Mouse (Mus musculus) neural tube, embryonic 12.5 days (tissue): ENCODE data around the gene Clic4. TPM values are rescaled to one million over a fixed set of nuclear protein-coding genes. Genes with fewer than 3 reads are reported as not detected.
A peak's percentile ranks its signal among the peaks of the same experiment; 100 is the strongest.

ENCODE experiments used
- ATAC-seq: fragments of 200-750 bp; cut with Nextera tagmentation; 2 replicates; pipeline ENCODE4 v1.8.0; 2017; ENCODE audit warnings: low read depth, mild to moderate bottlenecking, moderate TSS enrichment, moderate library complexity; ENCODE audit not compliant: low FRiP score
- H3K27ac ChIP-seq: fragments of 300-500 bp; sonication (generic); 2 replicates; pipeline ENCODE4 v1.5.1; 2016
- H3K27me3 ChIP-seq: fragments of 300-500 bp; sonication (generic); replicated peaks from 2 replicates; pipeline ENCODE4 v1.6.1; 2016; ENCODE audit warnings: mild to moderate bottlenecking
- H3K36me3 ChIP-seq: fragments of 300-500 bp; sonication (generic); 2 replicates; pipeline ENCODE4 v1.6.1; 2016; ENCODE audit warnings: mild to moderate bottlenecking
- H3K4me1 ChIP-seq: fragments of 300-500 bp; sonication (generic); 2 replicates; pipeline ENCODE4 v1.6.1; 2016
- H3K4me2 ChIP-seq: fragments of 300-500 bp; sonication (generic); replicated peaks from 2 replicates; pipeline ENCODE4 v1.6.1; 2016; ENCODE audit warnings: mild to moderate bottlenecking
- H3K4me3 ChIP-seq: fragments of 300-500 bp; sonication (generic); 2 replicates; pipeline ENCODE4 v1.5.1; 2016
- H3K9ac ChIP-seq: fragments of 300-500 bp; sonication (generic); 2 replicates; pipeline ENCODE4 v1.6.1; 2016; ENCODE audit warnings: mild to moderate bottlenecking
- H3K9me3 ChIP-seq: fragments of 300-500 bp; sonication (generic); 2 replicates; pipeline ENCODE4 v1.6.1; 2016; ENCODE audit warnings: mild to moderate bottlenecking
- WGBS: fragments of 180-500 bp; shearing (Covaris S2); methylation state at CpG from one replicate; pipeline ENCODE4 v1.1.7; 2016; 5-methylcytosine and 5-hydroxymethylcytosine counted together
- polyA plus RNA-seq: library from polyadenylated mRNA; unstranded; fragments of >200 nt; fragmentation: Nextera tagmentation; extraction: Ambion mirVana; gene quantifications from 2 replicates; pipeline ENCODE4 v1.2.1, GENCODE M21; 2016

The Clic4 gene
- polyA plus RNA-seq, 1 experiment from 2014 or later: 151 TPM

GRCm38 (mm10) chr4:135271419-135271828 lies 1.2 kb downstream of the Clic4 start:
- Histone ChIP-seq H3K27me3 (0 out of 2 replicates have a peak, but pooled peaks cover 5% of the 10 kb centered on the region), H3K4me3 (peak overlapping the region; percentile 66), H3K9ac (peak overlapping the region; percentile 87), H3K4me2 (peak overlapping the region; percentile 80), H3K36me3 (no peaks in the 10 kb centered on the region), H3K9me3 (no peaks in the 10 kb centered on the region), H3K27ac (no peak overlapping the region), H3K4me1 (peaks cover 47% of the 10 kb centered on the region)
- 2% methylated on average over 20 of the region's 20 CpGs for WGBS
- ATAC-seq: no peak

DNA sequence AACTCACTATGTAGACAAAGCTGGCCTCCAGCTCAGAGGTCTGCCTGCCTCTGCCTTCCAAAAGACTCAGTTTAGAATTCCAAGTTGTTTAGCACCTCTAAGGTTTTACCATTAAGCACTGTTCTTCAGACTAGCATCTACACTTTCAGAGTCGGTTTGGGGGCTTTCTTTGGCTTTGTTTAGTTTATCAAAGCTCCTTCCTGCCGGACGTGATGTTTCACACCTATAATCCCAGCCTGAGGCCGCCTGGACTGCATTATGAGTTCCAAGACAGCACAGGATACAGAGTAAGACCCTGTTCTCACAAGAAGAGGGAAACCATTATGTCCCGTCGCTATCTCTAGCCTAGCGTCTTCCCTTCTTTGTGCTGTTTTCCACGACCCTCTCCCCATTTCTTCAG lies 2.1 kb downstream of the Clic4 start:
- 55% methylated on average over 8 of the region's 8 CpGs for WGBS
- 0 out of 2 replicates have a peak, but pooled peaks cover 5% of the 10 kb centered on the region for H3K27me3 ChIP-seq
- no peak for ATAC-seq
- H3K4me2 ChIP-seq: peak overlapping the region; percentile 80
- H3K36me3 ChIP-seq: no peaks in the 10 kb centered on the region
- H3K9ac ChIP-seq: no peak overlapping the region
- H3K27ac ChIP-seq: no peak overlapping the region
- peaks cover 49% of the 10 kb centered on the region for H3K4me1 ChIP-seq
- H3K9me3 ChIP-seq: no peaks in the 10 kb centered on the region
- peak overlapping the region; percentile 66; the same call in 1 of the 2 replicates for H3K4me3 ChIP-seq

DNA sequence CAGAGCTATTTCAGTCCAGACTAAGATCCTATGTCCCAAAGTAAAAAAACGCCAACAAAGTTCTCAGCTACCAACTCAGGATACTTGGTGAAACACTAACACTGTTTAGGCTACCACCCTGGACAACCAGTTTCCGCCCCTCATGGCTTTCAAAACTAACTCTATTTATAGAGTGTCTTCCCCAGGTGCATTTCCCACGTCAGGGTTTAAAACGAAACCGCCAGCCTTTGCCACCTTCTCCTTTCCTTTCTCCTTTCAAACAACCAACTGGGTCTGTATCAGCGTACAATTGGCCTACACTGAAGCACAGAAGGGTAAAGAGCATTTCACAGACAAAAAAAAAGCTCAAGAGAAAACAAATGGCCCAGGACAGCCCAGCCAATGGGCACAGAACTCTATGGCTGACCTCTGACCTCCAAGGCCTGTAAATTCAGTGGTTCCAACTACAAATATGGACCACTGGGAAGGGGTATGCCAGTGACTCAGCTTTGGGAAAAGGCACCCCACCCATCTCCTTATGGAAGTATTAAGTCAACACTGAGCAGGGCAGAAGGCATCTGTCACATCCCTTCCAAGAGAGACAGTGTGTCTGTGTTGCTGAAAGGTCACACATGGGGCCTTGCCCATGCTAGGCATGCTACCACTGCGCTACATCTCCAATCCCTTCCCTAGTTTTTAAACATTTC lies 2.8 kb downstream of the Clic4 start:
- no peaks in the 10 kb centered on the region for H3K36me3 ChIP-seq
- H3K9ac ChIP-seq: no peak overlapping the region
- 53% methylated on average over 7 of the region's 7 CpGs for WGBS
- H3K27ac ChIP-seq: no peak overlapping the region
- H3K4me2 ChIP-seq: peak overlapping the region; percentile 80
- H3K4me1 ChIP-seq: peaks cover 52% of the 10 kb centered on the region
- H3K4me3 ChIP-seq: peak overlapping the region; percentile 11; the same call in 1 of the 2 replicates
- ATAC-seq: no peak
- H3K9me3 ChIP-seq: no peaks in the 10 kb centered on the region
- 0 out of 2 replicates have a peak, but pooled peaks cover 5% of the 10 kb centered on the region for H3K27me3 ChIP-seq

DNA sequence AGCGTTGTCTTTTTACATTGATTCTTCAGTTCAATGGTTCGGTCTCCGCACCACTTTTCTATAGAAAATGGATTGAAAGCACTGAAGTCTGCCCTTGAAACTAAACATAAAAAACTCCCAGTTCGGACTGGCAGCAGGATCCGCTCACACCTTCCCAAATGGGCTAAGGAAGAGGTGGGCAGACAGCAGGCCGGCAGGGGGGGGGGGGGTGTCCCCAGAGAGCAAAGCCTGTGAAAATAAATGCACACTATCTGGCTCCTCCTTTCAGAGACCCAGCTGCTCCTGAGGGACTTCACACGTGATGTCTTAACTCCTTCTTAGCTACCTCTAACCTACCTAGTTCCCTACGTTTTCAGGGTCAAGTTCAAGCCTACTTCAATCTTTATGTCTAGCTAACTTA lies 5.1 kb downstream of the Clic4 start:
- Histone ChIP-seq H3K27me3 (no peaks in the 10 kb centered on the region), H3K9ac (no peak overlapping the region), H3K9me3 (no peaks in the 10 kb centered on the region), H3K4me2 (peak overlapping the region; percentile 40), H3K27ac (no peak overlapping the region), H3K4me3 (no peak overlapping the region), H3K36me3 (peaks cover 1% of the 10 kb centered on the region; the same call in 1 of the 2 replicates), H3K4me1 (peaks cover 47% of the 10 kb centered on the region)
- ATAC-seq: no peak
- WGBS: 46% methylated on average over 8 of the region's 8 CpGs

DNA sequence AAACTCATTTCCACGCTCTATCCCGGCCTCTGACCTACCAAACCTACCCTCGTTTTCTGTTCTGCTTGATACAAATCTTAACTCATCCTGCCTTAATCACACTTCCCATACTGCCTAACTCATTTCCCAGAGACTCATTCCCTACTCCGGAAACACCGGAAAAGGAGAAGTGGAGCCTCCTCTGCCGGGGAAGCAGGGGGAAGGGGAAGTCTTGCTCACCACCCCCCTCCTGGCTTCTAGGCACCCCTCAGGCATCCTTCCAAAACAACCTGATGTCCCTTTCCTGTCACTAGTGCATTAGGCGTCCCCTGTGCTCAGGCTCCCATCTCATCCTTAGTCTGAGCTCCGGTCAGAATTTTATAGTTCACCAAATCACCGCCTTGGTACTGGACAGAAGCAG lies 5.6 kb downstream of the Clic4 start:
- 72% methylated on average over 9 of the region's 9 CpGs for WGBS
- ATAC-seq: no peak
- H3K36me3 ChIP-seq: peaks cover 6% of the 10 kb centered on the region
- H3K4me3 ChIP-seq: no peak overlapping the region
- H3K4me2 ChIP-seq: peak overlapping the region; percentile 40
- H3K27me3 ChIP-seq: no peaks in the 10 kb centered on the region
- H3K9ac ChIP-seq: no peak overlapping the region
- H3K27ac ChIP-seq: no peak overlapping the region
- H3K9me3 ChIP-seq: no peaks in the 10 kb centered on the region
- peaks cover 47% of the 10 kb centered on the region for H3K4me1 ChIP-seq

DNA sequence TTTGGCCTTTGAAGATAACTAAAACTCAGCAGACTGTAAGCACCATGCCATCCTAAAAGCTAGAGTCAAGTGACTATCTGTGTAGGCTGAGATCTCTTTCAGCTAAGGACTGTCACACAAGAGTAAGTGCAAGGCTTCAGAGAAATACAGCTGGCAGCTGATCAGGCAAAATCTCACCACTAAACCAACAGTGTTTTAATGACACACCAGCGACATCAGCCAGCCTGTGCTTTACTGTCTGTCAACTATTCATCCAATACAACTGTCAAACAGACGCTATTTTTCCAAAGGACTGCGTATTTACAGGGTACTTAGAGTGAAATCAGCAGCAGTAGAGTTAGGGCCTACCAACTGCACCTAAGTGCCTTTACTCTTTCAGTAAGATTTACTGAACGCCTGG lies 12.2 kb downstream of the Clic4 start:
- peaks cover 13% of the 10 kb centered on the region for H3K36me3 ChIP-seq
- H3K27ac ChIP-seq: no peak overlapping the region
- no peak for ATAC-seq
- H3K4me3 ChIP-seq: no peak overlapping the region
- peaks cover 11% of the 10 kb centered on the region for H3K4me1 ChIP-seq
- H3K4me2 ChIP-seq: no peak overlapping the region
- 75% methylated on average over 4 of the region's 4 CpGs for WGBS
- H3K9ac ChIP-seq: no peak overlapping the region
- H3K27me3 ChIP-seq: no peaks in the 10 kb centered on the region
- H3K9me3 ChIP-seq: no peaks in the 10 kb centered on the region

DNA sequence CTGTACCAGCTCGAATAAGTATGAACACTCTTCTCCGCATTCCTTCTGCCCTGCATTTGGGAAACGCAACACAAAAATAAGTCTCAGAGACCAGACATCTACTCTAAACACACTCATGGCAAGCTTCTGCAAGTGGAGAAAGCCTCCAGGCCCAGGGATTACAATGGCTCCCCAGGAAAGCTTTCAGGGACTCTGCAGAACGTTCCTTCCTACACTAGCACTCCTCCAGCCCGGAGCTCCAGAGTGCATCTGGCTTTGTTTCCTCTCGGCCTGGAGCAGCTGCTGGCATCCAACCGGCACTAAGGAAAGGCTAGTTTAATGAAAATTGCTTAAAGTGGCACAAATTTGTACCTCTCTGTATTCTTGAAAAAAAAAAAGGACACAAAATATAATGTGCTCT lies 14.1 kb downstream of the Clic4 start:
- ATAC-seq: no peak

GRCm38 (mm10) chr4:135257881-135258476 lies 14.6 kb downstream of the Clic4 start:
- H3K4me1 ChIP-seq: peaks cover 9% of the 10 kb centered on the region
- H3K9me3 ChIP-seq: no peaks in the 10 kb centered on the region
- WGBS: 72% methylated on average over 9 of the region's 9 CpGs
- H3K27ac ChIP-seq: no peak overlapping the region
- 0 out of 2 replicates have a peak overlapping the region, but pooled peaks have one; percentile 4 for H3K4me2 ChIP-seq
- H3K4me3 ChIP-seq: no peak overlapping the region
- no peak overlapping the region for H3K9ac ChIP-seq
- no peak for ATAC-seq
- H3K36me3 ChIP-seq: peaks cover 13% of the 10 kb centered on the region
- no peaks in the 10 kb centered on the region for H3K27me3 ChIP-seq

More for the DNA sequence above, 14.1 kb downstream of the Clic4 start:
- Histone ChIP-seq H3K9ac (no peak overlapping the region), H3K4me1 (peaks cover 9% of the 10 kb centered on the region), H3K27ac (no peak overlapping the region), H3K4me2 (0 out of 2 replicates have a peak overlapping the region, but pooled peaks have one; percentile 4), H3K36me3 (peaks cover 13% of the 10 kb centered on the region), H3K27me3 (no peaks in the 10 kb centered on the region), H3K9me3 (no peaks in the 10 kb centered on the region), H3K4me3 (no peak overlapping the region)
- 46% methylated on average over 7 of the region's 7 CpGs for WGBS

- 94% methylated on average over 11 of the region's 11 CpGs for WGBS
- no peaks in the 10 kb centered on the region for H3K9me3 ChIP-seq
- H3K4me3 ChIP-seq: no peak overlapping the region
- H3K4me2 ChIP-seq: no peak overlapping the region
- H3K9ac ChIP-seq: no peak overlapping the region
- peaks cover 6% of the 10 kb centered on the region; the same call in 1 of the 2 replicates for H3K36me3 ChIP-seq
- H3K27ac ChIP-seq: no peak overlapping the region
- H3K4me1 ChIP-seq: peaks cover 9% of the 10 kb centered on the region
- ATAC-seq: no peak
- no peaks in the 10 kb centered on the region for H3K27me3 ChIP-seq
These were observed 15.8 kb downstream of the Clic4 start for GRCm38 (mm10) chr4:135256536-135257450.

- Histone ChIP-seq H3K9ac (no peak overlapping the region), H3K4me2 (no peak overlapping the region), H3K4me3 (no peak overlapping the region), H3K27ac (no peak overlapping the region), H3K27me3 (no peaks in the 10 kb centered on the region), H3K36me3 (no peaks in the 10 kb centered on the region; the same call in 1 of the 2 replicates), H3K9me3 (no peaks in the 10 kb centered on the region), H3K4me1 (peaks cover 9% of the 10 kb centered on the region)
- no peak for ATAC-seq
- 74% methylated on average over 3 of the region's 3 CpGs for WGBS
These were observed 17.8 kb downstream of the Clic4 start for GRCm38 (mm10) chr4:135254770-135255169.

- no peak overlapping the region for H3K9ac ChIP-seq
- ATAC-seq: no peak
- H3K27me3 ChIP-seq: no peaks in the 10 kb centered on the region
- peaks cover 1% of the 10 kb centered on the region; the same call in 1 of the 2 replicates for H3K36me3 ChIP-seq
- H3K4me1 ChIP-seq: peaks cover 9% of the 10 kb centered on the region
- H3K4me2 ChIP-seq: no peak overlapping the region
- no peak overlapping the region for H3K27ac ChIP-seq
- 95% methylated on average over 4 of the region's 4 CpGs for WGBS
- H3K4me3 ChIP-seq: no peak overlapping the region
- 0 out of 2 replicates have a peak, but pooled peaks cover 2% of the 10 kb centered on the region for H3K9me3 ChIP-seq
These were observed 18.3 kb downstream of the Clic4 start for GRCm38 (mm10) chr4:135254321-135254720.
